Mouse (Mus musculus): ENCODE data around the gene Slc6a17. TPM values are rescaled to one million over a fixed set of nuclear protein-coding genes. Genes with fewer than 3 reads are reported as not detected.

Slc6a17 gene
- polyA plus RNA-seq, 1 experiment = 16.0 TPM

DNA sequence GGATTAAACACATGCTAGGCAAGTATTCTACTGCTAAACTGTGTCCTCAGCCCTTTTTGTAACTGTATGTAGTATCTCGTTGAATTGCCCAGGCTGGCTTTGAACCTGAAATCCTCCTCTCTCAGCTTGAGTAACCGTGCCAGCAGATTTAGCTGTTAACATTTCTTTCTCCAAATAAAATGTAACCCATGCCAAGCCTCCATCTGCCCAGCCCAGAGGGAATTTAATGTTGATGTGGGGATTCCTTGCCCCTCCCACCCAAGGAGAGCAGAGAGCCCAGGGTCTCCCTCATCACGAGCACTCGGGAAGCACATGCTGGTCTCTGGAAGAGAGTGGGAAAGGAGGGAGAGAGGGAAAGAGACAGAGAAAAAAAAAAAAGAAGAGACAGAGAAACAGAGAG lies 24.8 kb upstream of the Slc6a17 start:
- H3K36me3 ChIP-seq (ENCODE audit: control insufficient read depth, insufficient read depth, low read length) = no peaks in the 10 kb centered on the region
- WGBS = 67% methylated on average over 4 of the region's 4 CpGs
- no peak for DNase-seq
- TF ChIP-seq POLR2A (IDR thresholded peaks at IDR 0.05; ENCODE audit: low read depth, low read length) (no peak), CTCF (conservative IDR thresholded peaks at IDR 0.05; ENCODE audit: insufficient read depth, insufficient read length, low read depth, low read length) (no peak)
- no peaks in the 10 kb centered on the region for H3K27me3 ChIP-seq (replicated peaks; ENCODE audit: control insufficient read depth, insufficient read depth, low read length)
- no peak overlapping the region for H3K4me3 ChIP-seq (ENCODE audit: insufficient read depth, low read depth, low read length)
- no peak overlapping the region for H3K27ac ChIP-seq (ENCODE audit: insufficient read depth, low read depth, low read length)
- H3K4me1 ChIP-seq (ENCODE audit: control insufficient read depth, insufficient read depth, low read length) = no peaks in the 10 kb centered on the region

DNA sequence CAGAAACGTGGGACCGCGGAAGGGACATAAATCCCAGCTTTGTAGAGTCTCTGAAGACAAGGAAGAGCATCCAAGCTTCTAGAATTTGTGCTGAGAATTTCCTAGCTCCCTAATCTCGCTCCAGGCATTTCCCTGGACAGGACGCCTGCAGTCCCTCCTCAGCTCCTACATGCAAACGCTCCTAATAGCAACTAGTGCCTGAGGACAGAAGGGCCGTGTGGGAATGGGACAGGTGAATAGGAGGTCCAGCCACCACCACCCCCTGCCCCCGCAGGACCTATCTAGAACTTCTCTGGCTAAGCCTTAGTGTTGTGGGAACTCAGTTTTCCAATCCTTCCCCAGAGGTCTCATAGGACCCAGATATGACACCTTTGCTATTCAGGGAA lies 19.7 kb upstream of the Slc6a17 start:
- no peak for DNase-seq
- no peak for TF ChIP-seq POLR2A (IDR thresholded peaks at IDR 0.05; ENCODE audit: low read depth, low read length)
- TF ChIP-seq CTCF (conservative IDR thresholded peaks at IDR 0.05; ENCODE audit: insufficient read depth, insufficient read length, low read depth, low read length) = no peak
- no peak overlapping the region for H3K4me3 ChIP-seq (ENCODE audit: insufficient read depth, low read depth, low read length)
- 17% methylated on average over 8 of the region's 8 CpGs for WGBS
- H3K36me3 ChIP-seq (ENCODE audit: control insufficient read depth, insufficient read depth, low read length) = no peaks in the 10 kb centered on the region
- H3K27me3 ChIP-seq (replicated peaks; ENCODE audit: control insufficient read depth, insufficient read depth, low read length) = no peaks in the 10 kb centered on the region
- H3K27ac ChIP-seq (ENCODE audit: insufficient read depth, low read depth, low read length) = no peak overlapping the region
- no peaks in the 10 kb centered on the region for H3K4me1 ChIP-seq (ENCODE audit: control insufficient read depth, insufficient read depth, low read length)

DNA sequence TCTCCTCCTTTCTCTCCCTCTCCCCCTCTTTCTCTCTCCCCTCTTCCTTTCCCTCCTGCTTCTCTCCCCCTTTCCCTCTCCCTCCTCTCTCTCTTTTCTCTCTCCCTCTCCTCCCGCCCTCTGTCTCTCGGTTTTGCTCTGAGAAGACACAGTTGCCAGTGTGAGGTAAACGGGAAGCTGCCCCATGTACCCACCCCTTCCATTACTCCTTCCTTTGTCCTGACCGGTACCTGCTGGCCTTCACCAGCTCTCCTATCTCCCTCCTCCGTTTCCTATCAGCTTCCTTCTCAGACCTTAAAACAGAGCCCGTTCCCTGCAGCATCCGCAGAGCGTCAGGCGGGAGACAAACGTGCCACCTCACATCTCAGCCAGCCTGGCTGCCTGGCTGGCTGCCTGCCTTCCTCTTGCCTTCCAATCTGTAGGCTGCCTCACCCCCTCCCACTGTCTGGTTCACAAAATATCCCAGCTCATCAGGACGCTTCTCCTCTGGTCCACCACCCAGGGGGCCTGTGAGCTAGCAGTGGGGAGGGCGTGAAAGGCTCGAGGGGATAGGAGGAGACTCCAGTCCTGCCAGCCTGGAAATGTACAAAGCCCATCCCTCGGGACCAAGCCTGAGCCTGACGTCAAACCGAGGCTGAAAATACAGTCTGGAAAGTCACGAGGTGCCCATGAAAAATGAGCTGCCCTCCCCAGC lies 19.1 kb upstream of the Slc6a17 start:
- Histone ChIP-seq H3K4me3 (ENCODE audit: insufficient read depth, low read depth, low read length) (no peak overlapping the region), H3K27me3 (replicated peaks; ENCODE audit: control insufficient read depth, insufficient read depth, low read length) (no peaks in the 10 kb centered on the region), H3K36me3 (ENCODE audit: control insufficient read depth, insufficient read depth, low read length) (no peaks in the 10 kb centered on the region), H3K27ac (ENCODE audit: insufficient read depth, low read depth, low read length) (no peak overlapping the region), H3K4me1 (ENCODE audit: control insufficient read depth, insufficient read depth, low read length) (no peaks in the 10 kb centered on the region)
- TF ChIP-seq POLR2A (IDR thresholded peaks at IDR 0.05; ENCODE audit: low read depth, low read length) (no peak), CTCF (conservative IDR thresholded peaks at IDR 0.05; ENCODE audit: insufficient read depth, insufficient read length, low read depth, low read length) (no peak)
- DNase-seq = no peak
- 3% methylated on average over 17 of the region's 17 CpGs for WGBS

- no peaks in the 10 kb centered on the region for H3K4me1 ChIP-seq (ENCODE audit: control insufficient read depth, insufficient read depth, low read length)
- no peak for DNase-seq
- TF ChIP-seq CTCF (conservative IDR thresholded peaks at IDR 0.05; ENCODE audit: insufficient read depth, insufficient read length, low read depth, low read length) (no peak), POLR2A (IDR thresholded peaks at IDR 0.05; ENCODE audit: low read depth, low read length) (no peak)
- no peaks in the 10 kb centered on the region for H3K36me3 ChIP-seq (ENCODE audit: control insufficient read depth, insufficient read depth, low read length)
- H3K27ac ChIP-seq (ENCODE audit: insufficient read depth, low read depth, low read length) = no peak overlapping the region
- 89% methylated on average over 7 of the region's 7 CpGs for WGBS
- H3K4me3 ChIP-seq (ENCODE audit: insufficient read depth, low read depth, low read length) = no peak overlapping the region
- H3K27me3 ChIP-seq (replicated peaks; ENCODE audit: control insufficient read depth, insufficient read depth, low read length) = no peaks in the 10 kb centered on the region
These were observed 17.1 kb upstream of the Slc6a17 start for GRCm38 (mm10) chr3:107534951-107535350.

DNA sequence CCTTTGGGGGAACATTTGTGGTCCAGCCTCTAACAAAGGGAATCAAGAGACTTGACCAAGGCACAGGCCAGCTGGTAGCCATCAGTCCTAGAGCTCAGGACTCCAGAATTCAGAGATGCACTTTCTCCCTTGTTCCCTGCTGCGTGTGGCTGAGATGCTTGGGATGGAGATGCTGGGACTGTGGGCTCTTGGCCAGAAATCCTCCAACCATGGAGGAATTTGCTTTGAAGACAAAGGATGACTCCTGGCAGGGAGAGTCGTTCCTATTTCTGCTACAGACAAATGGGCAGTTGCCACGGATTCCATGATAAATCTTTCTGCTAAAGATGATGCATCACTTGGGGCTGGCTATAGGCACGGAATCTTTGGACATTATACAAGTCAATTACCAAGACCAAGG lies 15.7 kb upstream of the Slc6a17 start:
- 45% methylated on average over 4 of the region's 4 CpGs for WGBS
- Histone ChIP-seq H3K36me3 (ENCODE audit: control insufficient read depth, insufficient read depth, low read length) (no peaks in the 10 kb centered on the region), H3K27me3 (replicated peaks; ENCODE audit: control insufficient read depth, insufficient read depth, low read length) (no peaks in the 10 kb centered on the region), H3K4me1 (ENCODE audit: control insufficient read depth, insufficient read depth, low read length) (no peaks in the 10 kb centered on the region), H3K4me3 (ENCODE audit: insufficient read depth, low read depth, low read length) (no peak overlapping the region), H3K27ac (ENCODE audit: insufficient read depth, low read depth, low read length) (no peak overlapping the region)
- DNase-seq = no peak
- no peak for TF ChIP-seq CTCF (conservative IDR thresholded peaks at IDR 0.05; ENCODE audit: insufficient read depth, insufficient read length, low read depth, low read length)
- no peak for TF ChIP-seq POLR2A (IDR thresholded peaks at IDR 0.05; ENCODE audit: low read depth, low read length)

- Histone ChIP-seq H3K36me3 (ENCODE audit: control insufficient read depth, insufficient read depth, low read length) (no peaks in the 10 kb centered on the region), H3K27me3 (replicated peaks; ENCODE audit: control insufficient read depth, insufficient read depth, low read length) (no peaks in the 10 kb centered on the region), H3K4me3 (ENCODE audit: insufficient read depth, low read depth, low read length) (no peak overlapping the region), H3K4me1 (ENCODE audit: control insufficient read depth, insufficient read depth, low read length) (no peaks in the 10 kb centered on the region), H3K27ac (ENCODE audit: insufficient read depth, low read depth, low read length) (no peak overlapping the region)
- DNase-seq = no peak
- WGBS = 78% methylated on average over 5 of the region's 5 CpGs
- TF ChIP-seq CTCF (conservative IDR thresholded peaks at IDR 0.05; ENCODE audit: insufficient read depth, insufficient read length, low read depth, low read length) (no peak), POLR2A (IDR thresholded peaks at IDR 0.05; ENCODE audit: low read depth, low read length) (no peak)
These were observed 12.8 kb upstream of the Slc6a17 start for GRCm38 (mm10) chr3:107530581-107530980.

- Histone ChIP-seq H3K4me1 (ENCODE audit: control insufficient read depth, insufficient read depth, low read length) (no peaks in the 10 kb centered on the region), H3K36me3 (ENCODE audit: control insufficient read depth, insufficient read depth, low read length) (no peaks in the 10 kb centered on the region), H3K4me3 (ENCODE audit: insufficient read depth, low read depth, low read length) (no peak overlapping the region), H3K27ac (ENCODE audit: insufficient read depth, low read depth, low read length) (no peak overlapping the region), H3K27me3 (replicated peaks; ENCODE audit: control insufficient read depth, insufficient read depth, low read length) (no peaks in the 10 kb centered on the region)
- no peak for DNase-seq
- WGBS = 76% methylated on average over 5 of the region's 5 CpGs
- TF ChIP-seq CTCF (conservative IDR thresholded peaks at IDR 0.05; ENCODE audit: insufficient read depth, insufficient read length, low read depth, low read length) (no peak), POLR2A (IDR thresholded peaks at IDR 0.05; ENCODE audit: low read depth, low read length) (no peak)
These were observed 11.4 kb upstream of the Slc6a17 start for GRCm38 (mm10) chr3:107529182-107529581.
